Mouse (Mus musculus): ENCODE results near the gene Slc16a7. TPM values are rescaled to one million over a fixed set of nuclear protein-coding genes. Genes with fewer than 3 reads are reported as not detected.

The Slc16a7 gene
- total and polyA plus RNA-seq, 2 experiments from 2014 or later = 7.6 to 90.8 TPM

GRCm38 (mm10) chr10:125324871-125325565 is 64.2 kb downstream of the Slc16a7 start:
- no peak for ATAC-seq
- no peaks in the 10 kb centered on the region for H3K36me3 ChIP-seq (ENCODE audit: insufficient read depth, low read length)

DNA sequence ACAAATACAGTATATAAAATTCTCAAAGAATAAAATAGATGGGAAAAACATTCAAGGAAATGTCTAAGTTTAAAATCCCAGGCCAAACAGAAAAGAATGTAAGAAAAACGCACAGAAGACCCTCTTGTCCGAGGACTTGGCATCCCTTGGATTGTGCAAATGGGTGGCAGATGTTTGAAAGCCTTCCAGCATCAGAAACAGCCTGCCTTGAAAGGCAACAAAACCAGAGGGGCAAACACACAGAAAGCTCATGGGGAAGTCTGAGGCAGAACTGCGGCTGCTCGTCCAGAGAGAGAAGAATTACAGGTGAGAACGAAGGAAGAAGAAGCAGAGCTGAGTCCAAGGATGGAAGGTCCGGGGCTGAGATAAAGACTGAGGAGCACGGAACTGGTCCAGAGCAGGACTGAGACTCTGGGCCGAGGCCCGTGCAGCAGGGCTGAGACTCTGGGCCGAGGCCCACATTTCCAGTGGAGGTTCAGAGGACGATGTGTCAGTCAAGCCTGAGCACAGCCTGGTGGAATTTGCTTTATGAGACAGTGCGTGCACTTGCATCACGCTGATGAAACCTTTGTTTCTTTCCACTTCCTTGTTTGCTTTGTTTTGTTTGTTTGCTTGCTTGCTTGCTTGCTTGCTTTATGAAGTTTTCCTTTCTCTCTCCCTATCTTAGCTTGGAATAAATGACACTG is 65.0 kb downstream of the Slc16a7 start:
- ATAC-seq (0 out of 2 replicates have a peak, but pooled peaks have one; percentile 49), DNase-seq (ENCODE audit: low spot score) (peak; percentile 52)
- Histone ChIP-seq H3K4me3 (ENCODE audit: low read length) (no peak overlapping the region), H3K9me3 (ENCODE audit: low read length) (no peaks in the 10 kb centered on the region), H3K36me3 (ENCODE audit: insufficient read depth, low read length) (no peaks in the 10 kb centered on the region), H3K27ac (no peak overlapping the region), H3K27me3 (ENCODE audit: insufficient read depth, low read length) (no peaks in the 10 kb centered on the region), H3K4me2 (ENCODE audit: low read depth, low read length) (no peak overlapping the region), H3K4me1 (ENCODE audit: insufficient read depth, low read length) (no peaks in the 10 kb centered on the region), H3K9ac (replicated peaks; ENCODE audit: low read length) (no peak overlapping the region)
- 58% methylated on average over 13 of the region's 13 CpGs for WGBS
- TF ChIP-seq CTCF (IDR thresholded peaks at IDR 0.05; ENCODE audit: low read depth) = no peak

More at GRCm38 (mm10) chr10:125324871-125325565, 64.2 kb downstream of the Slc16a7 start:
- H3K4me3 ChIP-seq (ENCODE audit: low read length) = no peak overlapping the region
- no peak overlapping the region for H3K4me2 ChIP-seq (ENCODE audit: low read depth, low read length)
- TF ChIP-seq CTCF (IDR thresholded peaks at IDR 0.05; ENCODE audit: low read depth) = no peak
- H3K27me3 ChIP-seq (ENCODE audit: insufficient read depth, low read length) = no peaks in the 10 kb centered on the region
- no peak for DNase-seq (ENCODE audit: low spot score)
- H3K9ac ChIP-seq (replicated peaks; ENCODE audit: low read length) = no peak overlapping the region
- H3K4me1 ChIP-seq (ENCODE audit: insufficient read depth, low read length) = no peaks in the 10 kb centered on the region
- no peak overlapping the region for H3K27ac ChIP-seq
- 90% methylated on average over 7 of the region's 7 CpGs for WGBS
- no peaks in the 10 kb centered on the region for H3K9me3 ChIP-seq (ENCODE audit: low read length)

DNA sequence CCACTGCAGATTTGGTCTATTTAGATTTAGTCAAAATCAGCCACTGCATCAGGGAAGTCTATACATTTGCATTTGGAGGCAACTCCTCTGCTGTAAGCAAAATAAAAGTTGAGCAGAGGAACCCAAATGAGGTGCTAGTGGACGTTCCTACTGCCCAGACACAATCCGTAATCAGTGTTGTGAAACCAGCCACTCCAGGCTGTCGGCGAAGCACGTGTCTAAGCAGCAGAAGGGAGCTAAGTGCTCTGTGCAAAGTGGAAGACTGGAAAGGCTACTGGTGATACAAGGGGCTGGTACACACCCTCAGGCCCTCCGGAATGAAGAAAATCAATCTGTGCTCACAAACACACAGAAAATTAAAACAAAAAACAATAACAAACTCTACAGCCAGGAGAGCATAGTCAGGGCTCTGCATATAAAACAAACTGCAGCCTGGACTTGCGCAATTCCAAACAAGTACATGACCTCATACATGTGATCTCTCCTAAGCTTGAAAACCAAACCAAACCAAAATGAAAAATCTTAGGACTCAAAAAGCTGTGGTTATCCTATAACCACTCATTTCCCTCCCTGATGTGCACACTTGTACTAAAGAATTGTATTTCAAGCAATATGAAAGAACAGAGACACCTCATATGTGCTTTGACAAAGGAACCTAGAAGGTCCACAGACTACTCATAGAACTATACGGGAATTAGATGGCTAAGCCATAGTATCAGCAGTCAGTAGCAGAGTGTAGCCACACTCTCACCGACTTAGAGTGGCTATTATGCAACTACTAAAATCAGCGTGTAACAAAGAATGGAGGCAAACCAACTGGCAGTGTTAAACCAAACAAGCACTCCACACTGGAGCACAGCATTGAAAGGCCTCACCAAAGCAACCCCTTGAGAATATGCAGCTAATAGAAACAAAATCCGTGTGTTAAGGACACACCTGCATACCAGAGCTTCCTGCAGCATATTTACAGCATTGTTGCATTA is 67.5 kb downstream of the Slc16a7 start:
- TF ChIP-seq CTCF (IDR thresholded peaks at IDR 0.05; ENCODE audit: low read depth) = no peak
- no peaks in the 10 kb centered on the region for H3K9me3 ChIP-seq (ENCODE audit: low read length)
- no peaks in the 10 kb centered on the region for H3K27me3 ChIP-seq (ENCODE audit: insufficient read depth, low read length)
- no peak overlapping the region for H3K9ac ChIP-seq (replicated peaks; ENCODE audit: low read length)
- no peak overlapping the region for H3K4me2 ChIP-seq (ENCODE audit: low read depth, low read length)
- DNase-seq (ENCODE audit: low spot score) = no peak
- 86% methylated on average over 11 of the region's 11 CpGs for WGBS
- no peak for ATAC-seq
- no peaks in the 10 kb centered on the region for H3K36me3 ChIP-seq (ENCODE audit: insufficient read depth, low read length)
- H3K4me1 ChIP-seq (ENCODE audit: insufficient read depth, low read length) = no peaks in the 10 kb centered on the region
- no peak overlapping the region for H3K4me3 ChIP-seq (ENCODE audit: low read length)
- H3K27ac ChIP-seq = no peak overlapping the region

DNA sequence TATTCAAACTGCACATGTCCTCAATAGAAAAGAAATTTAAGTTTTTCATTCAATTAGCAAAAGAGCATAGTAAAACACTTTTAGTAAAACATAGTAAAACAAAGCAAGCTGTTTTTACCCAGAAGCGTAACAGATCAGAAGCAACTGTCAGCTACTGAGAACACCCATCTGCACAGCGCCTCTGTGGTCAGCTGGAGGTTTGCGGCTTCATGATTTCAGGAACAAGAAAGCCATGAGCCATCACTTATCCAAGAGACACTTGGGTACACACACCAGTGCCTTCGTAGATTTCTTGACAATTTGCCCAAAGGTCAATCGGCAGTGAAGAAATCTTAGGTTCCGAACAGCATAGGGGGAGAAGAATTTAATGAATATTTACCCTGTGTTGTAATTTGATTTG is 71.9 kb downstream of the Slc16a7 start:
- WGBS = 65% methylated on average over 6 of the region's 6 CpGs
- Histone ChIP-seq H3K9me3 (ENCODE audit: low read length) (no peaks in the 10 kb centered on the region), H3K4me3 (ENCODE audit: low read length) (no peak overlapping the region), H3K4me2 (ENCODE audit: low read depth, low read length) (no peak overlapping the region), H3K27ac (no peak overlapping the region), H3K27me3 (ENCODE audit: insufficient read depth, low read length) (no peaks in the 10 kb centered on the region), H3K4me1 (ENCODE audit: insufficient read depth, low read length) (no peaks in the 10 kb centered on the region), H3K9ac (replicated peaks; ENCODE audit: low read length) (no peak overlapping the region), H3K36me3 (ENCODE audit: insufficient read depth, low read length) (no peaks in the 10 kb centered on the region)
- TF ChIP-seq CTCF (IDR thresholded peaks at IDR 0.05; ENCODE audit: low read depth) = peak; percentile 55
- ATAC-seq (peak; percentile 29; the same call in 1 of the 2 replicates), DNase-seq (ENCODE audit: low spot score) (peak; percentile 56)

GRCm38 (mm10) chr10:125310855-125311254 is 78.4 kb downstream of the Slc16a7 start:
- Histone ChIP-seq H3K4me3 (ENCODE audit: low read length) (no peak overlapping the region), H3K27ac (no peak overlapping the region), H3K9ac (replicated peaks; ENCODE audit: low read length) (no peak overlapping the region), H3K4me1 (ENCODE audit: insufficient read depth, low read length) (no peaks in the 10 kb centered on the region), H3K27me3 (ENCODE audit: insufficient read depth, low read length) (no peaks in the 10 kb centered on the region), H3K9me3 (ENCODE audit: low read length) (no peaks in the 10 kb centered on the region), H3K4me2 (ENCODE audit: low read depth, low read length) (no peak overlapping the region), H3K36me3 (ENCODE audit: insufficient read depth, low read length) (no peaks in the 10 kb centered on the region)
- no peak for DNase-seq (ENCODE audit: low spot score)
- no peak for TF ChIP-seq CTCF (IDR thresholded peaks at IDR 0.05; ENCODE audit: low read depth)
- WGBS = 95% methylated on average over 2 of the region's 2 CpGs
- no peak for ATAC-seq

DNA sequence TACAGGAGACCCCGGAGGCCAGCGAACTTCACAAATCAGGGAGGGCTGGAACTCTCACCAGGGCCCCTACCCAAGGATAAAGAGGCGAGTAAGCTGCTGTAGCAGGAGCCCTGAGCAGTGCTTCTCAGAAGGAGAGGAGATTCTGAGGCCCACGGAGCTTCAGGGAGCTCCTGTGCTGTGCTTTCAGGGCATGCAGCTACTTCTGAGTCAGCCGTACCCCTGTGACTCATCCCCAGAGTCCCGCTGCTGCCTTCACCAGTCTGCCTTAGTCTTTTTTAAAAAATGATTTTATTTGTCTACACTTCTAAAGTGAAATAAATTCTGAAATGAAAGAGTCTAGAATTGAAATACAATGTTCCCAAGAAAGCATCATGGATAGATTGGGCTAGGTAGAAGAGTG is 91.2 kb downstream of the Slc16a7 start:
- 81% methylated on average over 6 of the region's 6 CpGs for WGBS
- Histone ChIP-seq H3K27me3 (ENCODE audit: insufficient read depth, low read length) (no peaks in the 10 kb centered on the region), H3K9me3 (ENCODE audit: low read length) (no peaks in the 10 kb centered on the region), H3K4me1 (ENCODE audit: insufficient read depth, low read length) (no peaks in the 10 kb centered on the region), H3K4me3 (ENCODE audit: low read length) (no peak overlapping the region), H3K36me3 (ENCODE audit: insufficient read depth, low read length) (no peaks in the 10 kb centered on the region), H3K4me2 (ENCODE audit: low read depth, low read length) (no peak overlapping the region), H3K9ac (replicated peaks; ENCODE audit: low read length) (no peak overlapping the region), H3K27ac (no peak overlapping the region)
- TF ChIP-seq CTCF (IDR thresholded peaks at IDR 0.05; ENCODE audit: low read depth) = no peak
- DNase-seq (ENCODE audit: low spot score) (no peak), ATAC-seq (no peak)
